Comparison of ENCODE assay signal across 21 mouse cellular contexts in genomic region chr8:120131158-120131557, GRCm38 (mm10). TPM values are rescaled to one million over a fixed set of nuclear protein-coding genes. Genes with fewer than 3 reads are reported as not detected.
DNase-seq lines count a peak whose midpoint lies in the region; ATAC-seq lines count a peak whose summit lies in the region.
"Had no signal": no experiment of that assay in that cellular context is flagged by ENCODE, and none has a peak within 500 bp of the region (broad histone marks: within the 10 kb centered on the region; RNA-seq: fewer than 3 reads in every experiment).

No protein-coding gene starts in this region.

- peaks cover 52% of the 10 kb centered on the region for H3K4me1 ChIP-seq in midbrain, embryonic 10.5 days
- peaks cover 25% of the 10 kb centered on the region for H3K4me1 ChIP-seq in midbrain, embryonic 11.5 days (ENCODE audit: control insufficient read depth, insufficient read depth, low read length)

- no peak for ATAC-seq in midbrain, embryonic 11.5 days (ENCODE audit: low FRiP score)
- ATAC-seq in hematopoietic stem cell, adult 5-6 weeks (replicated peaks in 1 of 2; ENCODE audit: insufficient read depth in 1 of 2, low FRiP score in 2 of 2, low TSS enrichment in 1 of 2, low read depth in 1 of 2, poor library complexity in 2 of 2, severe bottlenecking in 2 of 2), result peak; percentile 93 to 95
- peak; percentile 51 for ATAC-seq in monocyte, adult 5-6 weeks (replicated peaks; ENCODE audit: insufficient number of reproducible peaks, low FRiP score, low TSS enrichment, poor library complexity, severe bottlenecking)
- ATAC-seq: CD4-positive, CD25-positive, alpha-beta regulatory T cell, adult 4 months; forebrain, embryonic 16.5 days had no signal

- no peak overlapping the region for H3K4me2 ChIP-seq in midbrain, embryonic 11.5 days
- H3K4me2 ChIP-seq: embryonic facial prominence, embryonic 15.5 days; heart, embryonic 11.5 days; hindbrain, embryonic 15.5 days had no signal

- H3K9me3 ChIP-seq in midbrain, embryonic 10.5 days (replicated peaks), result no peaks in the 10 kb centered on the region
- no peaks in the 10 kb centered on the region for H3K9me3 ChIP-seq in midbrain, embryonic 11.5 days (ENCODE audit: control insufficient read depth, low read length)
- H3K9me3 ChIP-seq: embryonic facial prominence, embryonic 15.5 days; G1E; hindbrain, embryonic 15.5 days had no signal

- H3K9ac ChIP-seq in midbrain, embryonic 11.5 days (ENCODE audit: low read length), result no peak overlapping the region
- H3K9ac ChIP-seq: embryonic facial prominence, embryonic 15.5 days; hindbrain, embryonic 15.5 days had no signal

- DNase-seq in midbrain, embryonic 10.5 days (ENCODE audit: low spot score), result no peak
- DNase-seq in midbrain, embryonic 11.5 days (ENCODE audit: low spot score, missing footprints), result no peak
- no peak for DNase-seq in layer of hippocampus, postnatal 14 days (ENCODE audit: low spot score in 2 of 2)
- DNase-seq in B cell, adult 2 months, result no peak
- DNase-seq: adrenal gland, postnatal 10 days; cerebellum, adult 11-12 months; cerebellum, postnatal 10 days; embryo, embryonic 11 days; gastrocnemius, postnatal 10 days; heart, adult 2 months had no signal

- H3K27me3 ChIP-seq in midbrain, embryonic 10.5 days (ENCODE audit: low read depth, poor library complexity, severe bottlenecking), result peaks cover 15% of the 10 kb centered on the region; the same call in 1 of the 2 replicates
- no peaks in the 10 kb centered on the region; the same call in 1 of the 2 replicates for H3K27me3 ChIP-seq in midbrain, embryonic 11.5 days (ENCODE audit: control insufficient read depth, insufficient read depth, low read length)
- H3K27me3 ChIP-seq: hindbrain, embryonic 15.5 days had no signal

- no peaks in the 10 kb centered on the region for H3K36me3 ChIP-seq in midbrain, embryonic 10.5 days
- H3K36me3 ChIP-seq in midbrain, embryonic 11.5 days (ENCODE audit: control insufficient read depth, insufficient read depth, low read length), result no peaks in the 10 kb centered on the region
- H3K36me3 ChIP-seq: embryonic facial prominence, embryonic 15.5 days; G1E; hindbrain, embryonic 15.5 days had no signal

- 87% methylated on average over 8 of the region's 8 CpGs for WGBS in midbrain, embryonic 10.5 days
- 84% methylated on average over 8 of the region's 8 CpGs for WGBS in midbrain, embryonic 11.5 days

- H3K4me3 ChIP-seq in midbrain, embryonic 10.5 days, result no peak overlapping the region
- no peak overlapping the region for H3K4me3 ChIP-seq in midbrain, embryonic 11.5 days (ENCODE audit: low read depth, low read length)
- H3K4me3 ChIP-seq: embryonic facial prominence, embryonic 15.5 days; erythroblast, embryonic 14.5 days; heart, adult 2 months; hindbrain, embryonic 15.5 days had no signal

- peak overlapping the region; percentile 19; the same call in 1 of the 2 replicates for H3K27ac ChIP-seq in midbrain, embryonic 10.5 days (replicated peaks)
- H3K27ac ChIP-seq in midbrain, embryonic 11.5 days (ENCODE audit: low read depth, low read length), result no peak overlapping the region
- H3K27ac ChIP-seq: embryonic facial prominence, embryonic 15.5 days; heart, adult 2 months; hindbrain, embryonic 15.5 days had no signal

RNA-seq across cellular contexts. Expression of gene 6430548M08Rik, which starts 17.2 kb away (rescaled TPM):
- polyA plus RNA-seq in midbrain, embryonic 10.5 days (2016; fragmentation: Nextera tagmentation; extraction: Ambion mirVana), result 5.8 and 11.0 TPM in 2 replicates
- 12.4 and 13.5 TPM in 2 replicates for polyA plus RNA-seq in midbrain, embryonic 11.5 days (2014; fragmentation: Nextera tagmentation; extraction: Ambion mirVana)
- total RNA-seq in hematopoietic stem cell, adult 5-6 weeks (2017), result 4.9 and 9.8 TPM in 2 replicates
- 101 to 149 TPM (median 129 TPM) in 3 replicates for total RNA-seq in monocyte, adult 5-6 weeks (2017)
- 100 to 1,000 TPM; 108 to 110 TPM for total RNA-seq in layer of hippocampus, postnatal 14 days (2021)

RNA-seq across cellular contexts. Expression of gene Zdhhc7, which starts 29.9 kb away (rescaled TPM):
- 34.5 and 38.4 TPM in 2 replicates for polyA plus RNA-seq in midbrain, embryonic 10.5 days (2016; fragmentation: Nextera tagmentation; extraction: Ambion mirVana)
- 24.2 and 25.9 TPM in 2 replicates for polyA plus RNA-seq in midbrain, embryonic 11.5 days (2014; fragmentation: Nextera tagmentation; extraction: Ambion mirVana)
- total RNA-seq in hematopoietic stem cell, adult 5-6 weeks (2017), result 16.1 and 18.4 TPM in 2 replicates
- 24.9 to 42.9 TPM (median 27.3 TPM) in 3 replicates for total RNA-seq in monocyte, adult 5-6 weeks (2017)
- 10 to 100 TPM; 39.1 to 42.1 TPM for total RNA-seq in layer of hippocampus, postnatal 14 days (2021)

RNA-seq across cellular contexts. Expression of gene Fam92b, which starts 46.1 kb away (rescaled TPM):
- polyA plus RNA-seq in midbrain, embryonic 10.5 days (2016; fragmentation: Nextera tagmentation; extraction: Ambion mirVana), result 2.6 and 3.3 TPM in 2 replicates
- 2.4 and 3.4 TPM in 2 replicates for polyA plus RNA-seq in midbrain, embryonic 11.5 days (2014; fragmentation: Nextera tagmentation; extraction: Ambion mirVana)
- not detected in 2 replicates for total RNA-seq in hematopoietic stem cell, adult 5-6 weeks (2017)
- total RNA-seq in monocyte, adult 5-6 weeks (2017), result not detected in 3 replicates
- total RNA-seq in layer of hippocampus, postnatal 14 days (2021), result under 1 TPM in 1 of 2 experiments, not detected in 1; 0.33 TPM
- total RNA-seq: G1E; gastrocnemius, postnatal 10 days; gastrocnemius, postnatal 4 days; heart, adult 2 months; heart, postnatal 25 days had no signal
- polyA plus RNA-seq: CD4-positive, CD25-positive, alpha-beta regulatory T cell, adult 4 months; erythroblast, embryonic 14.5 days; G1E; heart, embryonic 11.5 days had no signal
